Mouse (Mus musculus): ENCODE measurements around the gene Adora1.

DNA sequence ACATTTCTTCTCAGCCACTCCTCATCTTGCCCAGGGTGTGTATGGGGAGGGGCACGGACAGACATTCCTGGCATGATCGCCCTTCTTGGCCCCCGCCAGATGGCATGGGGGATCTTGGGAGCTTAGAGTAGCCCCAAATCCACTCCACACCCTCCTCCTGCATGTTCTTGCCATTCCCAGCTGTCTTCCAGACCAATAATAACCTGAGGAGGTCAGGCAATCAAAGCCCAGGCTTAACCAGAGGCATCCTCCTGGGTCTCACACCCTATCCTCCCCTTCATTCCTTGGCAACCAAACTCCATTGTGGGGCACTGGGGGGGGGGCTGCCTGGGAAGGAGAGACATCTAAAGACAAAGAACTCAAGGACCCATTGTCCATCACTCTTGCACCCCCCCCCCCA lies 74.8 kb downstream of the Adora1 start:
- TF ChIP-seq CTCF (IDR thresholded peaks at IDR 0.05; ENCODE audit: extremely low read depth, insufficient read length, insufficient replicate concordance, low read depth, low read length) (no peak), POLR2A (IDR thresholded peaks at IDR 0.05; ENCODE audit: low read depth, low read length) (no peak)

All from small intestine, adult 2 months (tissue).